Mouse (Mus musculus): ENCODE results near the gene Lmna.
A peak's percentile ranks its signal among the peaks of the same experiment; 100 is the strongest.

Gene Lmna

DNA sequence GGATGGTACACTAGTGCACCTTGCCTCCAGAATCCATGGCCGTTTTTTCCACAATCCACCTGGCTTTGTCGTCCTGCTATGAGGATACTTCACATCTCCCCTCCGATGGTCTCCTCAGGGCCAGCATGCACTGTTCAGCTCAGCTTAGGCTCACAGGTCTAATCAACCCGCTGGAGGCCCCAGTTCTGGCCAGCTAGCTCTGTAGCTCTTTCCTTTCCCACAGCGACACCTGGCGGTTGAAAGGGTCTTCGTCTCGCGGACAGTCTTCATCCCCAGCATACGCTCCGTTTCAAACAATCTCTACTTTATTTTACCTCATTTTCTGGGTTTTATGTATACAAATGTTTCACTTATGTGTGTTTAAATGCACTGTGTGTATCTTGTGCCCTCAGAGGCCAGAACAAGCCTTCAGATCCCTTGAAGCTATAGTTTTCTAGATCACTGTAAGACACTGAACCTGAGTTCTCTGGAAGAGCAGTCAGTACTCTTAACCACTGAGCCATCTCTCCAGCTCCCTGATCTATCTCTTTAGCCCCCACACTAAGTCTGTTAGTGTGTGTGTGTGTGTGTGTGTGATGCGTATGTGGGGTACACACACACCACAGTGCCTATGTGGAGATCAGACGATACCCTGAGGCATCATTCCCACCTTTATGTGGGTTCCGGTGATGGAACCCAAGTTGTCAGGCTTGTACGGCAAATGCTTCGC, 42.5 kb downstream of the Lmna start:
- DNase-seq = peak; percentile 90

DNA sequence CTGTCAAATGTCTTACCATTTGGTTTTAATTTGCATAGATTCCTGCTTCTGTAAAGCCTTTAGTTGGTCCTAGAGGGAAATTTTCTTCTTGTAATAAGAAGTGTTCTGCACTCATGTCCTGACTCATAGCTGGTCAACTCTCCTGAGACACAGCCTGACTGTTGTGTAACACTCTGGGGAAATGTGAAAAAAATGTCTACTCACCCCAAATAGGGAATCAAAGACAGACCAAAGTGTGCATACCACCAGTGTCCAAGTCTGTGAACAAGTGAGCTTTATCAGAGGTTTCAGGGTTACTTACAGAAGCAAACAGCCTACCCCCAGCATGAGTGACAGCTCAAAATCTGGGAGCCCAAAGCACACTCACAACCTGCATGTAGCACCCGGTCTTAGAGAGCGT, 44.6 kb downstream of the Lmna start:
- no peak for DNase-seq

DNA sequence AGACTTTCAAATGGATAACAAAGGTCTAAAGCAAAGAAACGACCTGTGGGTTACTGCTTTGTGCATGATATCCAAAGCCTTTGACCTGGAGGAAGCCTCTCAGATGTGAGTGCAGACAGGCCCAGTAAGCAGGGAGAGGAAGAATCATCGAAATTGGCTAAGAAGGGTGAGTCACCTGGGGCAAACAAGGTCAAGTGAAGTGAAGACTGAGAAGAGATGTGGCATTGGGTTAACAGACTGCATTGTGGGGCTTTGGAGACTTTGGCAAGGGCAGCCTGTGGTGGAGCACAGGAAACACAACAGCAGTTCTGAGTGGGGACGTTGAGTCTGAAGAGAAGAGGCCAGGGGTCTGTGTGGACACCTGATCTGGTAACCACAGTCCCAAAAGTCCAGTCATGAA, 45.3 kb downstream of the Lmna start:
- no peak for DNase-seq

DNA sequence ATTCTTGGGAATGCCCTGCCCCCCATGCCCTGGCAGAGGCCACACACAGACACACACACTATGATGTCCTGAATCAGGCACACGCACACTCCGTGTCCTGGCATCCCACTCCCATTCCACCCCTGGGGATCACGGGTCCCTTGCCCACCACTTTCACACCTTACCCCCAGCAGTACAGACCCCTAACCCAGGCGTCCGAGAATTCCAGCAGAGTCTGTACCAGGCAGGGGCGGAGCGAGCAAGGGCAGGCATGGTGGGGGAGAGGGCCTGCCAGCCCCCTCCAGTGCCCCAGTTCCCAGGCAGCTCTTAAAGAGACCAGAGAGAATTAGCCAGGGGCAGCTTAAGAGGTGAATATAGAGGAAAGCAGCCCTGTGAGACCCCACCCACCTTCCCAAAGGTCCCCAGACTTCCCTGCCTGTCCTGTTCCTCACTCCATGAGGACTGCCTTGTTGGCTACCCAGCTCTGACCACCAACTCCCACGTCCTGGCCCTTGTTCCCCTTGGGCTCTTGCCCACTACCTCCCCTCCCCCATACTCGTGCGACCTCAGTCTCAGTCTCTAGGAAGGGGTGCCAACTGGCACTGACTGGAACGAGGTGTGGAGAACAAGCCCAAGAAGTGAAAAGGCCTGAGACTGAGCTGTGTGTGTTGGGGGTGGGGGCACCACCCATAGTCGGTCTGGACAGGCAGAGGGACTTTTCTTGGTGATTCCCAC, 48.6 kb downstream of the Lmna start, which contains the start of gene Sema4a:
TSS of gene Sema4a (minus strand) at position 200 of the 714 bp plus-strand sequence.
- no peak for DNase-seq

DNA sequence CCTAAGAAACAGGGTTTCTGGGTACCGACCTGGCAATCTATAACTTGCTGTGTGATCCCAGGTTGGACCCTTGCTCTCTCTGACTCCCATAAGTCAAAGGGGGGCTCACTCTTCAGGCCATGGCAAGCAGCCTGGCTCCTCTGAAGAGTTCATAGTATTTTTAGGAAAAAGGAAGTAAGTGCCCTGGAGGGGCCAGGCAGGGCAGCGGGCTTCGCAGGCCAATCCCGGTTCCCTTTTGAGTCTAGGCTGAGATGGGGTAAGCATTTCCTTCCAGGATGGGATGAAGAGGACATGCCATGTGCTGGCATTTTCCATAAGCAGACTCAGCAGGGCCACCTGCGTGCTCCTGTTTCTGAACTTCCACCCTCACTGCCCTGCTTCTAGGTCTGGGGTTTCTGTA, 49.7 kb downstream of the Lmna start:
- no peak for DNase-seq

DNA sequence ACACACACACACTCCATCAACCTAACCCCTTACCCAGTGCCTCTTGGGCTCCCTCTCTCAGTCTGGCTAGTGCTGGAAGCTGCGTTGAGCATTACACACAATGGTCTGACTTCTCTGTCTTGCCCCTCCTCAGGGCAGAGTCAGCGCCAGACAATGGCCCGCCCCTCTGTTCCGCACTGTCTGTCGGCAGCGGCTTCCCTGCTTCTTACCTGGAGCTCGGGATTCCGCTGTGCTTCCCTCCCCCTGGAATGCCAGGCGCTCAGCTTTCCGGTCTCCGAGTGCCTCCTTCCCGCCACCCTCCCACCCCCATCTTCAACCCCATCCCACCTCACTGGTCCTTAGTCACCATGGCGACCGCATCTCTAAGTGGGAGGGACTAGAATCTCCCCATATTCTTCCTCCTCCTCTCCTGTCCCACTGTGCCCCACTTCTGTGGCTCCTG, 51.0 kb downstream of the Lmna start:
- DNase-seq = no peak

DNA sequence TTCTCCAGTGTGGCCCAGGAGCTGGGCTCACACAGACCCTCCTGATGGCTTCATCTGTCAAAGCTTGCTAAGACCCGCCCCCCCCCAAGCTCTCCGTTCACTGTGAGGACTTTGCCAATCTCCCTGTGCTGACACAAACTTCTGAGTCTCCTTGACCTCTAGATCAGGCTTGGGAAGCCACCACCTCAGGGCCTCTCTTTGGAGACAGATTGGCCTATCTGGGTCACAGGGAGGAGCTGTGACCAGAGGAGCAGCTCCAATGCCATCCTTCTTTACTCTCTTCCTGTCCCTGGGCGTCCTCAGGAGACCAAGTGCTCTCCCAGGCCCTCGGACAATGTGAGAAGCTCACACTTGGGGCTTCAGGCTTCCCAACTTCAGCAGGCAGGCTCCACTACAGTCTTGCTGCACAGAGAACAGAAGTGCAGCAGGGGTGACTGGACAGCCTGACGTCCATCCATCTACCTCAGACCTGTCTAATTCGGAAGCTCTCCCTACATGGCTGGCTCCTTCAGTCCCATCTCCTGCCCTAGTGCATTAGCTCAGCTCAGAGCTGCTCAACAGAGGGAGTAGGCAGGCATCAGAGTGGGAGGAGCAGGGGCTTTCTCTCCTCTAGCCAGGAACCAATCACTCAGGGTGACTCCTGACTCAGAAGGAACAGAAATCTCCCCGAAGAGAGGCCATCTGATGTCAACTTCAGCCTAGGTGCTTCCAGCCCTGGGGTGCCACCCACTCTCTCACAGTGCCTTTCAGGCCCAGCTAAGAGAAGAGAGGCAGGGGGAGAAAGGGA, 52.8 kb downstream of the Lmna start:
- DNase-seq = no peak

DNA sequence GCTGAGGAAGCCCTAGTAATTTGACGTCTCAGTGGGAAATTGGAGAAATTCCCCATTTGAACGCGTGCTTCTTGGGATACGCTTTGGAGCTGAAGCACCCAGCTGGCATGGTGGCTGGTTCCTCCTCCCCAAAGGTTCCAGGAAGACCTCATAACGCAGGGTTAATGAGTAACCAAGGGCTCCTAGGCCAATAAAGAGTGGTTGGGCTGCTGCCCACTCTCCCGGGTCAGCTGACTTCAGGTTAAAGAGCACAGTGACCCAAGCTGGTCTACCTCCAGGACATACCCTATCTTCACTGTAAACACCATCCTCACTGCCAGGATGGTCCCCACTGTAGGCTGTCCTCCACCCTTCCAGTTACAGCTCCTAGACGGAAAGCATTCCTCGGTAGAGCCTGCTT, 53.4 kb downstream of the Lmna start:
- DNase-seq = no peak

DNA sequence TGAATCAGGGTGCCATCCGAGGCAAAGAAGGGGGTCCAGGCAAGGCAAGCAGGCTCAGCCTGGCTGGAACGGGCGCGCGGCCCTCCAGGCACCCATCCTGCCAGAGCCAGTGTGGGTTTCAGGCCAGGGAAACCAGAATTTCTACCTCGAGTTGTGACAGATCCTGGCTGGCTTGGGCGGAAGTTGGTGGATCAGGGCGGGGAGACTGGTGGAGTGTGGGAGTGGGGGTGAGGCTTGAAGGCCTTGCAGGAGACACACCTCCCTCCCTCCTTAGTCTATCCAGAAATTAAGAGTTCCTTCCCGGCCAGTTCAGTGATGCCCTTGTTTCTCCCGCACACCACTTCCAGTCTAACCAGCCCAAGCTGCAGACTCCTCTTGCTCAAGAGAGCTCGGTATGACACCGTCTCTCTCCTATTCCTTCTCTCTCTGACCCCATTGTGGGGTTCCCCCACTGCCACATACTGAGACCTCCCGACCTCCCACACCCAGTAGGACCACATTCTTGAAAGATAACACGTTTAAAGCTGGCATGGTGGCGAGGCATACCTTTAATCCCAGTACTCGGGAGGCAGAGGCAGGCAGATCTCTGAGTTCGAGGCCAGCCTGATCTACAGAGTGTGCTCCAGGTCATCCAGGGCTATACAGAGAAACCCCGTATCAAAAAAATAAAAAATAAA, 54.0 kb downstream of the Lmna start:
- DNase-seq = no peak

DNA sequence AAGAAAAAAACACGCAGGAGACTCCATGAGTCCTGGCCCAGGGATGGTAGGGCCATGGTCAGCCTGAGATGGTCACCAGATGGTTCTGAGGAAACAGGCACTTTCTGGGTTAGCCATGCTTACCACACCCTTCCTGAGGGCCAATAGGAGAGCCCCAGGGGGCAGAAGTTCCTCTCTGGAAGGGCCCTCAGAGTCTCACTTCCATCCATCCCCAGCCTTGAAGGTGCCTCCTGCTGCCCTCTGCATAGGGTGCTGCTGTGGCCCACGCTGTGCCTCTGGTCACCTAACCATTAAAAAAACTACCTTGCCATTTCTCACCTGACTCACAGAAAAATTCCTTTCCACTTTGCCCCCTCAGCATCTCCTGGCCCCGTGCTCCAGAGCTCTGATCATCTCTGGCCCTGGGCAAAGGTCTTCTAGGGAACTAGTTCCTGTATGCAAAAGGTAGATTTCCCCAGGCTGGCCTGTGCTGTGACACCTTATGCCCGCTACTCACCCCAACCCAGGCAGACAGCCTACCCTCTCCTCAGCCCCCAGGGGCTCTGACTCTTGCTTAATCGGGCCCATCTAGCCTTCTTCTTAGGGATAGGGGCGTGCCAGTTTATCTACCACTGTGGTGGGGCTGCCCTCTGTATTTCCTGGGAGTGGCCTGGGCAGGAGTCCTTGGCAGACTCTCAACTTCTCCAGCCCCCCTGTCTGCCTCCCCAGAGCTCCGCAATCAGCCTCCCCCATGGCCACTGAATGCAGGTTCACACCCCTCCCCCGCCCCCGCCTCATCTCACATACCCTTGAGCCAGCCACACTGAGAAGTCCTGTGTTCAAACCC, 54.8 kb downstream of the Lmna start:
- DNase-seq = no peak

DNA sequence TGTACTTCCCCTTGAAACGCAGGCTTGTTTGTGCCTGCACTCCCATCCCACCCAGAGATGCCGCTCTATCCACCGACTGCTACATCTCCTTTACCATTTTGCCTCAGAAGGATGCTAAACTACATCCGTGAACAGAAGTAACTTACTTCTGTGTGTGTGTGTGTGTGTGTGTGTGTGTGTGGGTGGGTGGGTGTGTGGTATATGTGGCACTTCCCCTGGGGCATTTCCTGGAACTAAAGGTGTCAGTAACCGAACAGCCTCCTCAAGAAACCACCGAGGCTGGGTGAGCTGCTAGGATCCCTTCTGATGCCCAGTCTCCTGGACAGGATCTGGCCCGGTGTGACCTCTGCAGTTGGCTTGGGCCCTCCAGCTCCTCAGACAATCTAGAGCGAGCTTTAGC, 55.8 kb downstream of the Lmna start:
- DNase-seq = no peak

DNA sequence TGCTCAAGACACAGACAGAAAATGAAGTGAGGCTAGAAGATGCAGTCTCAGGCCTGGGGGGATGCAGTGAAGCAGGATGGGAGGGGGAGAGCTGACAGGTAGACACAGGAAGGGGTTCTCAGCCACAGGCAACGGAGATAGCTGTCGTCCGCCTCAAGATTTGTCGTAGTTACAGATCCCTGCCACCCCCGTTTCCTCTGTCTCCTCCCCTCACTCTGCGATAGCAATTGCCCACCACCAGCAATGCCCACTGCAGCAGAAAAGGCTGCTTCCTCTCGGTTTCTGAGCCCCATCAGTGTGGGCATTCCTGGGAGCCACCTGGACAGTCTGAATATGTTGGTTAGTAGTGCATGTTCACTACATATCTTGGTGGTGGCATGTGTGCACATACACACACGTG, 56.4 kb downstream of the Lmna start:
- DNase-seq = no peak

DNA sequence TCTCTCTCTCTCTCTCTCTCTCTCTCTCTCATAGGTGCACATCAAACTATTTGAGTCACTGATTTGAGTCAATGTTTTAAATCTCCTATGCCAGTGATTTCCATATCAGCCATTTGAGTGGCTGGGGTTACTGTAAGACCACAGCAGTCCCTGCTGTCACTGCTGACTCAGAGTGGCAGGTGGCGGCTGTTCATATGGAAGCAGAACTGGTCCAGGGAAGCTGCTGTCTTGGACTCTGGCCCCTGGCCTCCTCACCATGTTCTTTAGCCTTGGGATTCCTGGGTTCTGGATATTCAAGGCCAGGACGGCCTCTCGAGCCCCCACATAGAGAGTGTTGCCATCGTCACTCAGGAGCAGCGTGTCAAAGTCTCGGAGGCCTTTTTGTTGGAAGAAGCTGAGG, 57.0 kb downstream of the Lmna start:
- DNase-seq = no peak

DNA sequence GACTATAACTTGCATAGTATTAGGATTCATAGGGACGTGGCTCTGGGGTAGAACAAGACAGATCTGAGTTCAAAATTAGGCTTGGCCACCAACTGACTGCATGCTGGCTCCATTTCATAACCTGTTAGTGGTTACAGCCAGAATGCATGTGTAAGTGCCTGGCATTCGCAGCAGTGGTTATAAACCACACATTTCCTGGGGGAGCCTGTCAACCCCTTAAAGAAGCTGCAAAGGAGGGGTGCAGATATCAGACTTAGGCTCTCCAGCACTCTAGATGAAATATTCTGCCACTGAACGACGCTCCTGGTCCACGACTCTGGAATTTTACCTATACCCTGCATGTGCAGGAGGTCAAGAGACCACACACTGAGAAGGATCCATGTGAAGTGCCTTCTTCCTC, 57.5 kb downstream of the Lmna start:
- DNase-seq = no peak

DNA sequence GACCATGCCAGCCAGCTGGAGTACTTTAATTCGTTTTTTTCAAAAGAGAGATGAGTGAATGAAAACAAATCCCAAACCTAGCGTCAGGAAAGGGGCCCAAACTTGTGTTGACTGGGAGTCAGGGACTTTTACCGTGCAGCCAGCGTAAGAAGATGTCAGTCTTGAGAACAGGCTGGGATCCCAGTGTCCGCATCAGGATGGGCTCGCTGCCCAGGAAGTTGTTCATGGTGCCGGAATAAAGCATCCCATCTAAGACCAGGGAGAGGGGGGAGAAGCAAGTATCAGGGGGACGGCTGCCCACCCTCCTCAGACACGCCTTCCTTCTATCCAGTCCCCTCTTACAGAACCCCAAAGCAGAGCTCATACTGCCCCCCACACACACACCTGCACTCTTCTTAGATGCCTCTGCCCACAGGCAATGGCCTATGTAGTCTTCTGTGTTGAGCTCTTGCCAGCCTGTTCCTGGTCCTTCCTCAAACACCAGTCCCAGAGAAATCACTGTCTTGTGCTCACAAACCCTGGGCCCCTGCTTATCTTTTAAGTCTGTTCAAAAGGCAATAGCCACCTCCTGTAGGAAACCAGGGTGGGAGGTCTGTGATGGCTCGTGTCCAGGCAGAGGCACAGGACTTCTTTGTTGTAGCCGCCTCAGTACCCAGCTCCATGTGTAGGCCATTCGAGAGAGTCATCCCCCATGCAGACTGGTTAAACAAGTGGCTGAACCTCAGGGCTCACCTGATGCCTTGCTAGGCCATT, 59.2 kb downstream of the Lmna start:
- DNase-seq = no peak

DNA sequence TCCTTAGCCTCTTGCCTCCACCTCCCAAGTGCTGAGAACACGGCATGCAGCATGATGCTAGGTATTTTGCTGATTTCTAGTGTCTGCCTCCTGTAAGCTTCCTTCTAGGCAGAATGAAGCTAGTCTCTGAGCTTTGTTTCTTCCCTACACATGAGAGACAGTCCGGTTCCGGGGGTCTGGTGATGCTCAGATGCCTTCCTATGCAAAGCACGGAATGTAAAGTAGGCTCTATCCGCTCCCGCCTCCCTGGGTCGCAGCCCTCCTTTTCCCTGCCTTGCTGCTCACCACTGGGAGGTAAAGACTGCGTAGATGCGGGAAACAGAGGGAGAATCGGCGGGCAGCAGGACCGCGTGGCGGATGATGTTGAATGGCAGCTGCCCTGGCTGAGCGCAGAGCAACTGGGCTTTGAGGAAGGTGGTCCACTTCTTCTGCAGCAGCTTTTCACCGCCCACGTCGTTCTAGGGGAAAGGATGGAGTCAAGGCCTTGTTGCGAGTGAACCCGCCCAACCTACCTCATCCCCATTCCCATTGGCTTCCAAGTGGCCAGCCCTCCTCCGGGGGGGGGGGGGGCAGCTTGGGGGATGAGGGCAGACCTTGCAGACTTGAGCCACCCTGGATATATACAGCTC, 60.2 kb downstream of the Lmna start:
- DNase-seq = peak; percentile 73

DNA sequence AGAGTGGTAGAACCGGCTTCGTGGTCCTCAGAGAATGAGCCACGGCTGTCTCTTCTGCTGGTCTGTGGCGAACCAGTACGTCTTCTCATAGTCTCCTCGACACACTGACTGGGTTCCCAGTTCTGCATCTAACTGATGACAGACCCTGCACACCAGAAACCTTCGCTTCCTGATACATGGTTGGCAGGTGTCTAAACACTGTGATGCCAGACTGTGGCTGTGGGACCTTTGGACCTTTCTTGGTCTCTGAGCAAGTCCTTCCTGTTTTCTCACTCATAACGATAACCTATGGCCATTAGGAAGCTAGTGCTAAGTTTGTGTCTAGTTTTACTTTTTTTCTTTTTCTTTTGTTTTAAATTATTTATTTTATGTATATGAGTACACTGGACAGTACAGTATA, 61.3 kb downstream of the Lmna start:
- DNase-seq = no peak

DNA sequence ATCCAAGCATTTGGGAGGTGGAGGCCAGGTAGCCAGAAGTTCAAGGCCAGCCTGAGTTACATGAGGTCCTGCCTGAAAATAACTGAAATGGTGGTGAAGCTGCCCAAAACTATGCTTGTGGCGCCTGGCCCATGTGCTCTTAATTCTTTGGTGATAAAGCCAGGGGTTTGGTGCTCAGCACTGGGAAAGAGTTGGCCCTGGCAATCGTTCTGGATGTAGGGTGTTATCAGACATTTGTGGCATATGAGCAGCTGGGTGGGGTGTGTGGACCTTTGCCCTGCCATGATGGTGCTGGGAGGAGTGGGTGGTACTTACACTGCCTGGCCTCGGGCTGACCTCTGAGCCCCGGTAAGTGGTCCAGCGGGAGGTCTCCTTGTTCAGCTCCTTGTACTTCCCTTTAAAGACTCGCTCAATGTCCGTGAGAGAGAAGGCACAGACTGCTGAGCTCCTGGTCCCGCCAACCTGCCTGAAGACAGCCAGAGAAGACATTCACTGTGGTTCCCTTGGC, 62.0 kb downstream of the Lmna start:
- DNase-seq = no peak

DNA sequence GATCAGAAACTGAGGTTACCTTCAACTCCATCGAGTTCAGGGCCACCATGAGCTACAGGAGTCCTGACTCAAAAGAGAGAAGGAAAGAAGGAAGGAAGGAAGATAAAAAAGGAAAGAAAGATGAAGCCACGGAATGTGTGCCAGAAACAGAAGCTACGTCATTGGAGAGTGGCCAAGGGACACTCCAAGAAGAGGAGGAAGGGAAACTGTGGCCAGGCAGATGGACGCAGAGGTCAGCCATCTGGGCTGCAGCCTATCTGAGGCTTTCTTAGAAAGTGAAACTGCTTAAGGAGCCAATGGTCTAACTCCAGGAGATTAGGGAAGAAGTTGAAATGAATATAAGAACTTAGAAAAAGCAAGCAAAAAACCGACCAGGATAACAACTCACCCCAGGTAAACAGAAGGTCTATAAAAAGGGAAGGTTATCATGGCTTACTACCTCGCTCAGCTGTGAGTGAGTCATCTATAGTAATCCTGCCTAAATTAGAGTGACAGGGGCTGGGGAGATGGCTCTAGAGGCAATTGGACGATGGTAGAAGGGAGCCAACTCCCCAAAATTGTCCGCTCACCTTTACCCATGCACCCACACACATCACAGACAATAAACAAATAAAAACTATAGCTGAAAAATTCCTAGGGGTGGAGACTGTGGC, 63.2 kb downstream of the Lmna start:
- no peak for DNase-seq

DNA sequence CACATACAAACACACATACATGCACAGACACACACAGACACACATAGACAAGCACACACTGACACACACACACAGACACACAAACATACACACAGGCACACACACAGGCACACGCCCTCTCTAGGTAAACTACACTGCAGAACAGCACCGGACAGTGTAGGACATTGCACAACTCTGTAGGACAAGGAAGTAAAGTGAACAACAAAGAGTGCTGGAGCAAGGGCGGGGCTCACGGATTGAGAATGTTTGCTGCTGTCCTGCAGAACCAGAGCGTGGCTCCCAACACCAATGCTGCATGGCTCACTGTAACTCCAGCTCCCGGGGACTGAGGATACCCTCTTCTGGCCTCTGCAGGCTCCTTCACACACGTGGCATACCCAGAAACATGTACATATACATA, 66.9 kb downstream of the Lmna start:
- DNase-seq = no peak

Data from cerebellum, adult 9-10 months (tissue).